Mouse (Mus musculus): ENCODE data around the gene Guca1b.

DNA sequence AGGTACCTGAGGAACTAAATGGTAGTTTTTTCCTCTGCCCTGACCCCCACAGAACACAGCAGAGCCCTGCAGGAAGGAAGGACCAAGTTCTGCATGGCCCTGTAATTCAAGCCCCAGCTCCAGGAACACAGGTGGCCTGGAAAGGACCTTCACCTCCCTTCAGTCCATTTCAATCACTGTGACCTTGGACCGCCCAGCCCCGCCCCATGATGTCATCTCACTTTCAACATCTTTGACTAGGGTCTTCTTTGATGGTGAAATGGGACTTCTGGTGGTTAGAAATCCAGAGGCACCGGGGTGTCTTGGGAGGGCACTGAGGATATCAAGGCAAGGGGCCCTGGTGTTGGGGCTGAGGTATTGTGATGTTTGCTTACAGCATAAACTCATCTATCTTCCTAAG lies 36.4 kb downstream of the Guca1b start:
- TF ChIP-seq CTCF (IDR thresholded peaks at IDR 0.05; ENCODE audit: low read depth, low read length) (no peak), POLR2AphosphoS5 (IDR thresholded peaks at IDR 0.05; ENCODE audit: insufficient replicate concordance, low read depth, low read length) (no peak), GATA1 (IDR thresholded peaks at IDR 0.05; ENCODE audit: borderline replicate concordance, low read length) (no peak)
